Mouse (Mus musculus) bone marrow, adult 2 months (tissue): Measurements from ENCODE around the gene Lims1.

Source experiments
- CTCF ChIP-seq: fragments of 200-500 bp; IDR thresholded peaks from 2 replicates; pipeline ENCODE4 v1.5.1; 2011; ENCODE audit warnings: low read length, control low read depth; ENCODE audit not compliant: control insufficient read depth, insufficient read depth
- POLR2A ChIP-seq: fragments of 200-500 bp; IDR thresholded peaks from 2 replicates; pipeline ENCODE4 v1.6.1; 2011; ENCODE audit warnings: low read depth, mild to moderate bottlenecking, control low read depth, low read length, borderline replicate concordance; ENCODE audit not compliant: control insufficient read depth

GRCm38 (mm10) chr10:58381904-58382303 is 58.6 kb downstream of the Lims1 start:
- no peak for TF ChIP-seq CTCF
- TF ChIP-seq POLR2A = no peak
